Mouse (Mus musculus): ENCODE results near the gene Slfn9. TPM values are rescaled to one million over a fixed set of nuclear protein-coding genes. Genes with fewer than 3 reads are reported as not detected.
"Not testable (repeated sequence)": the region's sequence is repeated elsewhere in the genome, so short reads cannot be mapped to it uniquely, and the experiment has no call there.

Slfn9 gene
- 4.4 and 5.1 TPM in 2 replicates for polyA plus RNA-seq (2015; fragmentation: Nextera tagmentation; extraction: Ambion mirVana)

- WGBS: 5% methylated on average over 14 of the region's 14 CpGs
- Histone ChIP-seq H3K27ac (replicated peaks) (peak within 1 kb of the TSS; percentile 25; the same call in 1 of the 2 replicates), H3K9ac (ENCODE audit: low read length) (peak within 1 kb of the TSS; percentile 48; the same call in 1 of the 2 replicates), H3K27me3 (ENCODE audit: control insufficient read depth, insufficient read depth, low read length) (no peaks in the 10 kb centered on the region), H3K4me1 (replicated peaks; ENCODE audit: control insufficient read depth, insufficient read depth) (0 out of 2 replicates have a peak, but pooled peaks cover 2% of the 10 kb centered on the region), H3K9me3 (ENCODE audit: control insufficient read depth, low read length) (no peaks in the 10 kb centered on the region), H3K36me3 (ENCODE audit: control insufficient read depth, insufficient read depth, low read length) (no peaks in the 10 kb centered on the region), H3K4me3 (ENCODE audit: low read depth, low read length) (peak within 1 kb of the TSS; percentile 44), H3K4me2 (replicated peaks; ENCODE audit: low read depth) (peak within 1 kb of the TSS; percentile 57)
- peak; percentile 48 for DNase-seq (ENCODE audit: low spot score)
- TF ChIP-seq EP300 (optimal IDR thresholded peaks at IDR 0.05): no peak
- no peak for TF ChIP-seq CTCF (IDR thresholded peaks at IDR 0.05; ENCODE audit: low read depth)
- ATAC-seq (ENCODE audit: low FRiP score, low TSS enrichment): 0 out of 2 replicates have a peak, but pooled peaks have one; percentile 26
Observed at GRCm38 (mm10) chr11:82991469-82992166, at the start of gene Slfn9. Gene Slfn9, minus strand, starts transcription at chr11:82991830.

- no peaks in the 10 kb centered on the region for H3K9me3 ChIP-seq (ENCODE audit: control insufficient read depth, low read length)
- H3K4me1 ChIP-seq (replicated peaks; ENCODE audit: control insufficient read depth, insufficient read depth): no peaks in the 10 kb centered on the region
- no peak overlapping the region for H3K4me3 ChIP-seq (ENCODE audit: low read depth, low read length)
- no peaks in the 10 kb centered on the region for H3K36me3 ChIP-seq (ENCODE audit: control insufficient read depth, insufficient read depth, low read length)
- no peaks in the 10 kb centered on the region for H3K27me3 ChIP-seq (ENCODE audit: control insufficient read depth, insufficient read depth, low read length)
- no peak overlapping the region for H3K27ac ChIP-seq (replicated peaks)
- ATAC-seq (ENCODE audit: low FRiP score, low TSS enrichment) (no peak), DNase-seq (ENCODE audit: low spot score) (no peak)
- TF ChIP-seq EP300 (optimal IDR thresholded peaks at IDR 0.05) (no peak), CTCF (IDR thresholded peaks at IDR 0.05; ENCODE audit: low read depth) (no peak)
- no peak overlapping the region for H3K9ac ChIP-seq (ENCODE audit: low read length)
- no peak overlapping the region for H3K4me2 ChIP-seq (replicated peaks; ENCODE audit: low read depth)
Observed at GRCm38 (mm10) chr11:83041000-83041399, 49.4 kb upstream of the Slfn9 start.

- Histone ChIP-seq H3K27ac (replicated peaks) (no peak overlapping the region), H3K9ac (ENCODE audit: low read length) (no peak overlapping the region), H3K27me3 (ENCODE audit: control insufficient read depth, insufficient read depth, low read length) (no peaks in the 10 kb centered on the region), H3K4me2 (replicated peaks; ENCODE audit: low read depth) (peak overlapping the region; percentile 39), H3K36me3 (ENCODE audit: control insufficient read depth, insufficient read depth, low read length) (no peaks in the 10 kb centered on the region), H3K4me1 (replicated peaks; ENCODE audit: control insufficient read depth, insufficient read depth) (no peaks in the 10 kb centered on the region), H3K9me3 (ENCODE audit: control insufficient read depth, low read length) (no peaks in the 10 kb centered on the region), H3K4me3 (ENCODE audit: low read depth, low read length) (peak overlapping the region; percentile 22; the same call in 1 of the 2 replicates)
- ATAC-seq (ENCODE audit: low FRiP score, low TSS enrichment) (no peak), DNase-seq (ENCODE audit: low spot score) (no peak)
- peak; percentile 30; the same call in 1 of the 2 replicates for TF ChIP-seq CTCF (IDR thresholded peaks at IDR 0.05; ENCODE audit: low read depth)
- TF ChIP-seq EP300 (optimal IDR thresholded peaks at IDR 0.05): no peak
- 17% methylated on average over 1 of the region's 1 CpGs for WGBS
Observed at GRCm38 (mm10) chr11:83040325-83040724, 48.7 kb upstream of the Slfn9 start.

- Histone ChIP-seq H3K4me3 (ENCODE audit: low read depth, low read length) (peak overlapping the region; percentile 22), H3K4me1 (replicated peaks; ENCODE audit: control insufficient read depth, insufficient read depth) (no peaks in the 10 kb centered on the region), H3K36me3 (ENCODE audit: control insufficient read depth, insufficient read depth, low read length) (no peaks in the 10 kb centered on the region), H3K9ac (ENCODE audit: low read length) (no peak overlapping the region), H3K9me3 (ENCODE audit: control insufficient read depth, low read length) (no peaks in the 10 kb centered on the region), H3K27me3 (ENCODE audit: control insufficient read depth, insufficient read depth, low read length) (no peaks in the 10 kb centered on the region), H3K27ac (replicated peaks) (no peak overlapping the region), H3K4me2 (replicated peaks; ENCODE audit: low read depth) (peak overlapping the region; percentile 39)
- DNase-seq (ENCODE audit: low spot score) (peak; percentile 18), ATAC-seq (ENCODE audit: low FRiP score, low TSS enrichment) (no peak)
- 17% methylated on average over 19 of the region's 19 CpGs for WGBS
- TF ChIP-seq CTCF (IDR thresholded peaks at IDR 0.05; ENCODE audit: low read depth) (peak; percentile 28; the same call in 1 of the 2 replicates), EP300 (optimal IDR thresholded peaks at IDR 0.05) (no peak)
Observed at GRCm38 (mm10) chr11:83039796-83040195, 48.2 kb upstream of the Slfn9 start.

- no peak overlapping the region for H3K4me3 ChIP-seq (ENCODE audit: low read depth, low read length)
- H3K4me1 ChIP-seq (replicated peaks; ENCODE audit: control insufficient read depth, insufficient read depth): no peaks in the 10 kb centered on the region
- peak; percentile 47; the same call in 1 of the 2 replicates for ATAC-seq (ENCODE audit: low FRiP score, low TSS enrichment)
- no peak overlapping the region for H3K27ac ChIP-seq (replicated peaks)
- no CpG with 5 or more reads among the region's 1 CpGs for WGBS
- no peaks in the 10 kb centered on the region for H3K27me3 ChIP-seq (ENCODE audit: control insufficient read depth, insufficient read depth, low read length)
- no peak for TF ChIP-seq EP300 (optimal IDR thresholded peaks at IDR 0.05)
- TF ChIP-seq CTCF (IDR thresholded peaks at IDR 0.05; ENCODE audit: low read depth): peak; percentile 44; the same call in 1 of the 2 replicates
- DNase-seq (ENCODE audit: low spot score): no peak
- H3K9me3 ChIP-seq (ENCODE audit: control insufficient read depth, low read length): no peaks in the 10 kb centered on the region
- H3K4me2 ChIP-seq (replicated peaks; ENCODE audit: low read depth): peak overlapping the region; percentile 39; the same call in 1 of the 2 replicates
- no peak overlapping the region for H3K9ac ChIP-seq (ENCODE audit: low read length)
- H3K36me3 ChIP-seq (ENCODE audit: control insufficient read depth, insufficient read depth, low read length): no peaks in the 10 kb centered on the region
Observed at GRCm38 (mm10) chr11:83039156-83039555, 47.5 kb upstream of the Slfn9 start.

GRCm38 (mm10) chr11:83038686-83039085 lies 47.1 kb upstream of the Slfn9 start:
- H3K36me3 ChIP-seq (ENCODE audit: control insufficient read depth, insufficient read depth, low read length); ATAC-seq (ENCODE audit: low FRiP score, low TSS enrichment); H3K4me1 ChIP-seq (replicated peaks; ENCODE audit: control insufficient read depth, insufficient read depth); H3K4me2 ChIP-seq (replicated peaks; ENCODE audit: low read depth); H3K9me3 ChIP-seq (ENCODE audit: control insufficient read depth, low read length); H3K27me3 ChIP-seq (ENCODE audit: control insufficient read depth, insufficient read depth, low read length); H3K27ac ChIP-seq (replicated peaks); H3K4me3 ChIP-seq (ENCODE audit: low read depth, low read length); H3K9ac ChIP-seq (ENCODE audit: low read length); DNase-seq (ENCODE audit: low spot score): not testable (repeated sequence)
- WGBS: 87% methylated on average over 3 of the region's 3 CpGs
